Mouse (Mus musculus) lung, embryonic 14.5 days (tissue): ENCODE results near the gene Atoh7. TPM values are rescaled to one million over a fixed set of nuclear protein-coding genes. Genes with fewer than 3 reads are reported as not detected.

Experiments
- ATAC-seq: fragments of 200-750 bp; cut with Nextera tagmentation; 2 replicates; pipeline ENCODE4 v1.8.0; 2017; ENCODE audit warnings: mild to moderate bottlenecking, moderate TSS enrichment, moderate library complexity; ENCODE audit not compliant: insufficient read depth
- DNase-seq: peaks from one replicate; pipeline ENCODE4 v3.0.0-alpha.2; 2015
- H3K27ac ChIP-seq: fragments of 300-500 bp; sonication (generic); 2 replicates; pipeline ENCODE4 v1.5.1; 2014; ENCODE audit warnings: low read depth, mild to moderate bottlenecking, moderate library complexity
- H3K27me3 ChIP-seq: fragments of 300-500 bp; sonication (generic); 2 replicates; pipeline ENCODE4 v1.6.1; 2014; ENCODE audit warnings: low read length, control low read depth; ENCODE audit not compliant: insufficient read depth
- H3K36me3 ChIP-seq: fragments of 300-500 bp; sonication (generic); 2 replicates; pipeline ENCODE4 v1.6.1; 2014; ENCODE audit warnings: control low read depth; ENCODE audit not compliant: insufficient read depth
- H3K4me1 ChIP-seq: fragments of 300-500 bp; sonication (generic); 2 replicates; pipeline ENCODE4 v1.6.1; 2014; ENCODE audit warnings: antibody characterized with exemption, control low read depth; ENCODE audit not compliant: insufficient read depth
- H3K4me2 ChIP-seq: fragments of 300-500 bp; sonication (generic); 2 replicates; pipeline ENCODE4 v1.6.1; 2014; ENCODE audit warnings: mild to moderate bottlenecking
- H3K4me3 ChIP-seq: fragments of 300-500 bp; sonication (generic); 2 replicates; pipeline ENCODE4 v1.5.1; 2014; ENCODE audit warnings: low read depth, low read length
- H3K9ac ChIP-seq: fragments of 300-500 bp; sonication (generic); 2 replicates; pipeline ENCODE4 v1.6.1; 2014
- H3K9me3 ChIP-seq: fragments of 300-500 bp; sonication (generic); 2 replicates; pipeline ENCODE4 v1.6.1; 2016; ENCODE audit warnings: low read depth, low read length, control low read depth
- CTCF ChIP-seq: IDR thresholded peaks from 2 replicates; pipeline ENCODE4 v1.5.1; 2016; ENCODE audit warnings: antibody characterized with exemption, low read depth
- WGBS: fragments of 180-500 bp; shearing (Covaris S2); extraction: QIAGEN DNeasy Blood & Tissue Kit; methylation state at CpG from one replicate; pipeline ENCODE4 v1.1.7; 2014; 5-methylcytosine and 5-hydroxymethylcytosine counted together
- polyA plus RNA-seq: library from polyadenylated mRNA; unstranded; fragments of >200 nt; fragmentation: Nextera tagmentation; extraction: Ambion mirVana; gene quantifications from 2 replicates; pipeline ENCODE4 v1.2.1, GENCODE M21; 2014

Gene Atoh7
- polyA plus RNA-seq, 1 experiment from 2014 or later: 0.11 TPM

- Histone ChIP-seq H3K4me3 (no peak overlapping the region), H3K9ac (no peak overlapping the region), H3K27ac (no peak overlapping the region), H3K27me3 (no peaks in the 10 kb centered on the region), H3K4me2 (no peak overlapping the region), H3K9me3 (no peaks in the 10 kb centered on the region), H3K4me1 (no peaks in the 10 kb centered on the region), H3K36me3 (no peaks in the 10 kb centered on the region)
- 71% methylated on average over 14 of the region's 14 CpGs for WGBS
- TF ChIP-seq CTCF: no peak
- DNase-seq (no peak), ATAC-seq (no peak)
Measured at GRCm38 (mm10) chr10:63119916-63120315, 20.5 kb downstream of the Atoh7 start.

GRCm38 (mm10) chr10:63121961-63122360 is 22.5 kb downstream of the Atoh7 start:
- DNase-seq (no peak), ATAC-seq (no peak)
- no peaks in the 10 kb centered on the region for H3K9me3 ChIP-seq
- no peak overlapping the region for H3K27ac ChIP-seq
- H3K27me3 ChIP-seq: no peaks in the 10 kb centered on the region
- H3K4me2 ChIP-seq: no peak overlapping the region
- H3K4me1 ChIP-seq: no peaks in the 10 kb centered on the region
- no peaks in the 10 kb centered on the region for H3K36me3 ChIP-seq
- H3K4me3 ChIP-seq: no peak overlapping the region
- TF ChIP-seq CTCF: no peak
- 81% methylated on average over 14 of the region's 14 CpGs for WGBS
- no peak overlapping the region for H3K9ac ChIP-seq

GRCm38 (mm10) chr10:63122516-63122915 is 23.1 kb downstream of the Atoh7 start:
- Histone ChIP-seq H3K9me3 (no peaks in the 10 kb centered on the region), H3K36me3 (no peaks in the 10 kb centered on the region), H3K27ac (no peak overlapping the region), H3K9ac (no peak overlapping the region), H3K4me2 (no peak overlapping the region), H3K27me3 (no peaks in the 10 kb centered on the region), H3K4me3 (no peak overlapping the region), H3K4me1 (no peaks in the 10 kb centered on the region)
- peak; percentile 48 for DNase-seq
- 34% methylated on average over 8 of the region's 8 CpGs for WGBS
- ATAC-seq: no peak
- TF ChIP-seq CTCF: no peak

- Histone ChIP-seq H3K4me1 (no peaks in the 10 kb centered on the region), H3K27me3 (no peaks in the 10 kb centered on the region), H3K4me2 (no peak overlapping the region), H3K27ac (no peak overlapping the region), H3K4me3 (no peak overlapping the region), H3K9ac (no peak overlapping the region), H3K36me3 (no peaks in the 10 kb centered on the region), H3K9me3 (no peaks in the 10 kb centered on the region)
- 80% methylated on average over 8 of the region's 8 CpGs for WGBS
- DNase-seq (no peak), ATAC-seq (no peak)
- no peak for TF ChIP-seq CTCF
Measured at GRCm38 (mm10) chr10:63123141-63123540, 23.7 kb downstream of the Atoh7 start.

- Histone ChIP-seq H3K27ac (no peak overlapping the region), H3K4me3 (no peak overlapping the region), H3K9ac (no peak overlapping the region), H3K4me2 (no peak overlapping the region), H3K36me3 (no peaks in the 10 kb centered on the region), H3K27me3 (no peaks in the 10 kb centered on the region), H3K9me3 (no peaks in the 10 kb centered on the region), H3K4me1 (no peaks in the 10 kb centered on the region)
- ATAC-seq (no peak), DNase-seq (no peak)
- 90% methylated on average over 10 of the region's 10 CpGs for WGBS
- no peak for TF ChIP-seq CTCF
Measured at GRCm38 (mm10) chr10:63124016-63124415, 24.6 kb downstream of the Atoh7 start.

GRCm38 (mm10) chr10:63125343-63125742 is 25.9 kb downstream of the Atoh7 start:
- Histone ChIP-seq H3K4me2 (no peak overlapping the region), H3K27ac (no peak overlapping the region), H3K4me1 (no peaks in the 10 kb centered on the region), H3K27me3 (no peaks in the 10 kb centered on the region), H3K36me3 (no peaks in the 10 kb centered on the region), H3K4me3 (no peak overlapping the region), H3K9ac (no peak overlapping the region), H3K9me3 (no peaks in the 10 kb centered on the region)
- 40% methylated on average over 11 of the region's 11 CpGs for WGBS
- TF ChIP-seq CTCF: peak; percentile 31; the same call in 1 of the 2 replicates
- no peak for ATAC-seq
- DNase-seq: peak; percentile 27

GRCm38 (mm10) chr10:63126116-63126515 is 26.7 kb downstream of the Atoh7 start:
- DNase-seq: no peak
- H3K9ac ChIP-seq: no peak overlapping the region
- TF ChIP-seq CTCF: no peak
- no peaks in the 10 kb centered on the region for H3K9me3 ChIP-seq
- WGBS: 80% methylated on average over 4 of the region's 4 CpGs
- H3K36me3 ChIP-seq: no peaks in the 10 kb centered on the region
- H3K4me3 ChIP-seq: no peak overlapping the region
- ATAC-seq: no peak
- H3K4me1 ChIP-seq: no peaks in the 10 kb centered on the region
- no peak overlapping the region for H3K4me2 ChIP-seq
- H3K27me3 ChIP-seq: no peaks in the 10 kb centered on the region
- H3K27ac ChIP-seq: no peak overlapping the region

GRCm38 (mm10) chr10:63127156-63127555 is 27.7 kb downstream of the Atoh7 start:
- DNase-seq: no peak
- 80% methylated on average over 6 of the region's 6 CpGs for WGBS
- H3K4me1 ChIP-seq: no peaks in the 10 kb centered on the region
- no peak for ATAC-seq
- H3K9ac ChIP-seq: no peak overlapping the region
- no peaks in the 10 kb centered on the region for H3K9me3 ChIP-seq
- H3K27ac ChIP-seq: no peak overlapping the region
- H3K27me3 ChIP-seq: no peaks in the 10 kb centered on the region
- no peak overlapping the region for H3K4me2 ChIP-seq
- no peak overlapping the region for H3K4me3 ChIP-seq
- no peaks in the 10 kb centered on the region for H3K36me3 ChIP-seq
- TF ChIP-seq CTCF: no peak
